Mouse (Mus musculus) CH12.LX (cell line): ENCODE data around the gene Ankfn1.

Source experiments
- CTCF ChIP-seq, 2 experiments: IDR thresholded peaks in 1 of 2; conservative IDR thresholded peaks in 1 of 2; 2 replicates each; pipeline ENCODE4 v1.5.1; 2011 to 2012; ENCODE audit warnings: low read depth in 2 of 2, low read length in 2 of 2, improper control_type of control experiment in 1 of 2, inconsistent platforms in 1 of 2, mild to moderate bottlenecking in 1 of 2, moderate library complexity in 1 of 2
- MAFK ChIP-seq: IDR thresholded peaks from 2 replicates; pipeline ENCODE4 v1.6.1; 2011; ENCODE audit warnings: low read length, improper control_type of control experiment; ENCODE audit not compliant: insufficient replicate concordance
- POLR2A ChIP-seq: IDR thresholded peaks from 2 replicates; pipeline ENCODE4 v1.6.1; 2011; ENCODE audit warnings: low read depth, mild to moderate bottlenecking, improper control_type of control experiment, low read length

DNA sequence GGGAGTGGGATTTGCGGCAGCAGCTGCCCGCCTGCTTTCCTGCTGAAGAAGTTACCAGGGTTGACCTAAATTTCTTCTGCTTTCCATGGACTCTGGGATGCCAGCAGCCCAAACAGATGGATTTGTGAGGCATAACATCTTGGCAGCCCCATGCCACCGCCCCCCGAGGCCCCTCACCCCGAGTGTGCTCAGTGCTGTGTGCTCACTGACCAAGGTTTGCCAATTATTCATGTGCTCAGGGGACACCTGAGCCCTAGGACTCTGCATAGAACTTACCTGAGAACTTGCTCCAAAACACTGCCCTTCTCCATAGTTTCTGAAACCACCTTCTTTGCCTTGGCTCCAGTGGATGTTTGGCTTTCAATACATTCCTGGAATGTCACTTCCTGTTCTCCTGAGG lies 421.4 kb downstream of the Ankfn1 start:
- TF ChIP-seq POLR2A (no peak), MAFK (no peak), CTCF (conservative IDR thresholded peaks at IDR 0.05 in 1 of 2, IDR thresholded peaks at IDR 0.05 in 1 of 2; ENCODE audit: low read depth in 2 of 2, low read length in 2 of 2) (no peak)
